Mouse (Mus musculus) forebrain, embryonic 15.5 days (tissue): ENCODE data around the gene Hjurp. TPM values are rescaled to one million over a fixed set of nuclear protein-coding genes. Genes with fewer than 3 reads are reported as not detected.
A peak's percentile ranks its signal among the peaks of the same experiment; 100 is the strongest.

Experiments
- ATAC-seq: fragments of 200-750 bp; cut with Nextera tagmentation; replicated peaks from 2 replicates; pipeline ENCODE4 v1.8.0; 2017; ENCODE audit warnings: mild to moderate bottlenecking, moderate TSS enrichment, moderate library complexity
- H3K27ac ChIP-seq: fragments of 300-500 bp; sonication (generic); replicated peaks from 2 replicates; pipeline ENCODE4 v1.5.1; 2015; ENCODE audit warnings: mild to moderate bottlenecking, inconsistent platforms
- H3K27me3 ChIP-seq: fragments of 300-500 bp; sonication (generic); 2 replicates; pipeline ENCODE4 v1.6.1; 2015; ENCODE audit warnings: inconsistent platforms
- H3K36me3 ChIP-seq: fragments of 300-500 bp; sonication (generic); 2 replicates; pipeline ENCODE4 v1.6.1; 2015; ENCODE audit warnings: mild to moderate bottlenecking, inconsistent platforms
- H3K4me1 ChIP-seq: fragments of 300-500 bp; sonication (generic); 2 replicates; pipeline ENCODE4 v1.6.1; 2015; ENCODE audit warnings: inconsistent platforms
- H3K4me2 ChIP-seq: fragments of 300-500 bp; sonication (generic); replicated peaks from 2 replicates; pipeline ENCODE4 v1.6.1; 2015; ENCODE audit warnings: mild to moderate bottlenecking, inconsistent platforms
- H3K4me3 ChIP-seq: fragments of 300-500 bp; sonication (generic); 2 replicates; pipeline ENCODE4 v1.5.1; 2015; ENCODE audit warnings: mild to moderate bottlenecking, inconsistent platforms
- H3K9ac ChIP-seq: fragments of 300-500 bp; sonication (generic); replicated peaks from 2 replicates; pipeline ENCODE4 v1.6.1; 2015; ENCODE audit warnings: mild to moderate bottlenecking, inconsistent platforms
- H3K9me3 ChIP-seq: fragments of 300-500 bp; sonication (generic); 2 replicates; pipeline ENCODE4 v1.6.1; 2016; ENCODE audit warnings: inconsistent platforms
- WGBS: fragments of 180-500 bp; shearing (Covaris S2); methylation state at CpG from one replicate; pipeline ENCODE4 v1.1.7; 2015; ENCODE audit warnings: mixed read lengths; 5-methylcytosine and 5-hydroxymethylcytosine counted together
- polyA plus RNA-seq: library from polyadenylated mRNA; unstranded; fragments of >200 nt; fragmentation: Nextera tagmentation; extraction: Ambion mirVana; gene quantifications from 2 replicates; pipeline ENCODE4 v1.2.1, GENCODE M21; 2015

The Hjurp gene
- polyA plus RNA-seq, 1 experiment from 2014 or later: 115 TPM

DNA sequence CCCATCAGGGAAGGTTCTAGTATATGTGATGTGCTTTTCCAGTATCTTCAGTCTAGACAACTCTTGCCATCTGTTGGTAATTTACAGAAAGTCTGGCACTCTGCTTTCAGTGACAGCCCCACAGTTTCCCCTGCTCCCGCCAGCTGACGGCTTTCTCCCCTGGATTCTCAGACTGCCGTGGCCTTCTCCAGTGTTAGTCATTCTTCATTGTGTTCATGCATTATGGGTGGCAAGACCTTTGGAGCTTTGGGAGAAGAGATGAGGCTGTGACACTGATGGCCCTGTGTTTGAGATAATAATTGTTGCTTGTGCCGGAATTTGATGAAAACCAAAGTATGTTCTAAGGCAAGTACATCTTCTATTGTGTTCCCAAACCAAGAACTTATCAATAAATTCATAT, 58.8 kb downstream of the Hjurp start:
- no peaks in the 10 kb centered on the region for H3K4me1 ChIP-seq
- no peak overlapping the region for H3K4me2 ChIP-seq
- ATAC-seq: no peak
- H3K9me3 ChIP-seq: peaks cover 38% of the 10 kb centered on the region
- H3K9ac ChIP-seq: no peak overlapping the region
- H3K27me3 ChIP-seq: no peaks in the 10 kb centered on the region
- no peaks in the 10 kb centered on the region for H3K36me3 ChIP-seq
- 52% methylated on average over 4 of the region's 4 CpGs for WGBS
- no peak overlapping the region for H3K27ac ChIP-seq
- H3K4me3 ChIP-seq: no peak overlapping the region

DNA sequence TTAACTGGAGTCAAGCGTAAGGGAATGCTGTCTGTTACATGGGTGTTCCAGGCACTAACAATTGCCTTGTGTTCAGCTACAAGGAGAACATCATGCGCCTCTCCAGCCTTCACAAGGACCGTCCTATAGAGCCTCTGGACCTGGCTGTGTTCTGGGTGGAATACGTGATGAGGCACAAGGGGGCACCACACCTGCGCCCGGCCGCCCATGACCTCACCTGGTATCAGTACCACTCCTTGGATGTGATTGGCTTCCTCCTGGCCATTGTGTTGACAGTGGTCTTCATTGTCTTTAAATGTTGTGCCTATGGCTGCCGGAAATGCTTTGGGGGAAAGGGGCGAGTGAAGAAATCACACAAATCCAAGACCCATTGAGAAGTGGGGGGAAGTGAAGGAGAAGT, 59.4 kb downstream of the Hjurp start:
- Histone ChIP-seq H3K4me3 (no peak overlapping the region), H3K36me3 (no peaks in the 10 kb centered on the region), H3K4me2 (no peak overlapping the region), H3K9ac (no peak overlapping the region), H3K4me1 (no peaks in the 10 kb centered on the region), H3K9me3 (peaks cover 44% of the 10 kb centered on the region), H3K27me3 (no peaks in the 10 kb centered on the region), H3K27ac (no peak overlapping the region)
- 77% methylated on average over 9 of the region's 9 CpGs for WGBS
- ATAC-seq: no peak

DNA sequence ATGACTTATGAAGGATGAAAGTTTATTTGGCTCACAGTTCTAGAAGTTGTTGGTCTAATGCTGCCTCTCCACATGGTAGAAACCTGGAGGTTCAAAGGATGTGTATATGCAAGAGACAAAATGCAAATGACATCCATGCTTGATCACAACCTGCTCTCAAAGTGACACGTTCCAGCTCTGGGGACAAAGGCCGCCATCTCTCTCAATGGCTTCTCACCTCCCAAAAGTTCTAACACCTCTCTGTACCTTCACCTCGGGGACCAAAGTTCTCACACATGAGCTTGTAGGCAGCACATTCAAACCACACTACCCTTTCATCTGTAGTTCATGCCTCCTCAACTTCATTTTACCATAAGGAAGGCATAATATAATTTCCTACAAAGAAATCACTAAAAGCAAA, 59.9 kb downstream of the Hjurp start:
- Histone ChIP-seq H3K4me2 (no peak overlapping the region), H3K27me3 (no peaks in the 10 kb centered on the region), H3K9ac (no peak overlapping the region), H3K27ac (no peak overlapping the region), H3K4me1 (no peaks in the 10 kb centered on the region), H3K4me3 (no peak overlapping the region), H3K36me3 (no peaks in the 10 kb centered on the region), H3K9me3 (peaks cover 49% of the 10 kb centered on the region)
- 45% methylated on average over 3 of the region's 3 CpGs for WGBS
- ATAC-seq: no peak

DNA sequence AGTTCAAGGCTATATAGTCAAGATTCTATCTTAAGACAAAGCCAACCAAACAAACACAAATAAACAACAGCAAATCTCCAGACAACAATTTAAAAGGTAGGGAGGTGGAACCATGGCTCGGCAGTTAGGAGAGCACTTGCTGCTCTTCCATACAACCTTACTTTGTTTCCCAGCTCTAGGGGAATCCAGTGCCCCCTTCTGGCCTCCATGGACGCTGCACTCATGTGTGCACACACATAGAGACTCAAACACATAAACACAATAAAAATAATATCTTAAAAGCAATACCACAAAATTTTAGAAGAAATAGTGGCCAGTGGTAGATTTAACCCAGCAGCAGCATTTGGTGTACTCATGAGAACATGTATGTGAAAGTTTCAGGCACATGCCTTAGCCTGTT, 60.3 kb downstream of the Hjurp start:
- Histone ChIP-seq H3K9ac (no peak overlapping the region), H3K9me3 (peaks cover 51% of the 10 kb centered on the region), H3K4me1 (no peaks in the 10 kb centered on the region), H3K4me2 (no peak overlapping the region), H3K4me3 (no peak overlapping the region), H3K36me3 (no peaks in the 10 kb centered on the region), H3K27ac (no peak overlapping the region), H3K27me3 (no peaks in the 10 kb centered on the region)
- ATAC-seq: no peak
- 67% methylated on average over 2 of the region's 2 CpGs for WGBS

DNA sequence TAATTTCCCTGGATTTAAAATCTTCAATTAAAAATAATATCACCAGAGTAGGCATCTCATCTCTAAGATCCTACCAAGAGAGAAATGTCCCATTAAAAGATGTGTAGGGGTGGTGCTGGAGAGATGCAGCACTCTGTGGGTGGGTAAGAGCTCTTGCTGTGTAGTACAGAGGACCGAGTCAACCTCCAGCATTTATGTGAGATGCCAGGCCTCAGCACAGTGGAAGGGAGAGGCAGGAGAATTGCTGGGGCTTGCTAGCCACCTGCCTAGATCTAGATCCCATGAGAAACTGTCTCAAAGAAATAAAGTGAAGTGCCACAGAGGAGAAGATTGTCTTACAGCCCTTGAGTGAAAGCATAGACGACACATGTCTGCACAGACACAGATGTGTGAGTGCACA, 60.9 kb downstream of the Hjurp start:
- Histone ChIP-seq H3K27me3 (no peaks in the 10 kb centered on the region), H3K9ac (no peak overlapping the region), H3K4me3 (no peak overlapping the region), H3K4me2 (no peak overlapping the region), H3K9me3 (peaks cover 56% of the 10 kb centered on the region), H3K4me1 (no peaks in the 10 kb centered on the region), H3K27ac (no peak overlapping the region), H3K36me3 (no peaks in the 10 kb centered on the region)
- 63% methylated on average over 2 of the region's 2 CpGs for WGBS
- ATAC-seq: no peak

DNA sequence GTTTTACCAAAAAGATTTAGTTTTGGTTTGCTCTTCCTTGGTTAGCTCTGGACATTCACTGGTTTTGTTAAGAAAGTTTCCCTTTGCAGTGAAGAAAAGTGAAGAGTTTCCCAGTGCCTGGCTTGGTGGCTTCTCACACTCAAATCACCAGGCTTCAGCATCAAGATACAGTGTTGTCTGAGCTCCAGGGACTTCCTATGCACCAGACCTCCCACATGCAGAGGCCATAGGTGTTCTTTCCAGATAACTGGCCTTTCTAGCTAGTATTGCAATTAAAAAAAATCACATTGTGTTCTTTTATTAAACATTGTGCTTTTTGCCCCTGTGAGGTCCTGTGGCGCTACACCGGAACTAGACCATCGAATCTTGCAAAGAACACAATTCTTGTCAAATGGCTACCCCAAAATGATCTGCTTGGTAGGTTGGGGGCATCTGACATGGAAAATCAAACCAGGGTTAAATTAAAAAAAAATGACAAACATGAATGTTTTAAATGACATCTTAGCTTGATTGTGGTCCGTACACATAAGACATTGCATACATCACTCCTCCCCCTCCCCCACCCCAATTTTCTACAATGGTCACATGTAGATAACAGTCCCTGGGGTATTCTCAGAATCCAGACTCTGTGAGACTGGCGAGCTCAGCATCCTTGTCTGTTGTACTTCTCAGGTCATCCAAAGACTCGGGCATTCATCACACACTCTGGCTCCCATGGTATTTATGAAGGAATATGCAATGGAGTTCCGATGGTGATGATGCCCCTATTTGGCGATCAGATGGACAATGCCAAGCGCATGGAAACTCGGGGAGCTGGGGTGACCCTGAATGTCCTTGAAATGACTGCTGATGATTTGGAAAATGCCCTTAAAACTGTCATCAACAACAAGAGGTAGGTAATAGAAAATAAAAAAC, 61.7 kb downstream of the Hjurp start:
- Histone ChIP-seq H3K4me2 (no peak overlapping the region), H3K9ac (no peak overlapping the region), H3K4me1 (no peaks in the 10 kb centered on the region), H3K36me3 (no peaks in the 10 kb centered on the region), H3K4me3 (no peak overlapping the region), H3K27me3 (no peaks in the 10 kb centered on the region), H3K9me3 (peaks cover 60% of the 10 kb centered on the region), H3K27ac (no peak overlapping the region)
- WGBS: 69% methylated on average over 10 of the region's 10 CpGs
- no peak for ATAC-seq

DNA sequence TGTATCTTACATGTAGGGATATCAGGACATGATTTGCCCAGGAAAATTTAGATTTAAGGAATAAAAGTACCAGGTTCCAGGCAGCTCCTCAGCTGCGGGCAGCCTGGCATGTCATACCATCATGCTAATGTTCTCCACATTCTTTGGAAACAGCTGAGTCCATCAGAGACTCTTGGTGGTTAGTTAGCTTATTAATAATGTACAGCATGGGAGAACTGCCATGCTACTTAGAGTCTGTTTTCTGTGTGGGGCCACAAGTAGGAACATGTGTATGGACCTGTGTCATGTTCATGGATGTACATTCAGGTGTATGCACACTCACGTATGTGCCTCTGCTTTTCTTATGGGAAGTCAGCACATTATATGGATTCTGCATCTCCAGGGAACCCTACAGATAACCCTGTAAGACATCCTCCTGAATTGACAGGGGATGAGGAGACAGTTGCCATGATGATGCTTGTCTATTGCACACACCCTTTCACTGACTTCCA, 62.9 kb downstream of the Hjurp start:
- no peak overlapping the region for H3K9ac ChIP-seq

DNA sequence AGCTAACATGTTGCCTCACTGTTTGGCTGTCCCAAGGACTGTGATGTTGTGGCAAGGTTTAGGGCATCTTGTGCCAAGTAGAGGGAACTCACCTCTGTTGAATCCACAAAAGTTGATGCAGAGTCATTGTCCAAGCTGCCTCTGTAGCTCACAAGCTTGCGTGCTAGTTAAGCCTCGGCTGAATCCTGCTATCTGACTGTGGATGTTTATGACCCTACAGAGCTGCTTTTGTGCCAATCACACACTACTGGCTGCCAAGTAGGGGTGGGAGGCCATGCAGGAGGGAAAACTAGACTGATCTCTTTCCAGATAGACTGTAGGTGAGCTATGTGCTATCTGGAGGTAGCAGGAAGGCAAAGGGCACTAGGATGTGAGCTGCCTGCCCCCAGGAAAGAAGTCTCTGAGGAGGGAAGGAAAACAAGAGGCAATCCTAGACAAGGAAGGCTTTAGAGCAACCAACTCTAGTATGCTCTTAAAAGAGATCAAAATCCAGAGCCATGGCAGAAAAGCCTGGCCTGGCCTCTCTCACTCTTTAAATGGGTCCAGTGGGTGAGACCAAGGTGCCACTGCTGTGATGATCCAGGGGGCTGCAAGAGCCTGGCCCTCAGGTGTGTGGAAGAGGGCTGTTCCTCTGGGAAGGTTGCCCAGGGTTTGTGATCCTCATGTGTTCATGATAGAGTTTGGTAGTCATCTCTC, 63.5 kb downstream of the Hjurp start:
- H3K27me3 ChIP-seq: no peaks in the 10 kb centered on the region
- H3K36me3 ChIP-seq: no peaks in the 10 kb centered on the region
- H3K4me1 ChIP-seq: no peaks in the 10 kb centered on the region
- peaks cover 60% of the 10 kb centered on the region for H3K9me3 ChIP-seq
- H3K4me2 ChIP-seq: no peak overlapping the region
- no peak overlapping the region for H3K27ac ChIP-seq
- no peak overlapping the region for H3K4me3 ChIP-seq
- H3K9ac ChIP-seq: no peak overlapping the region
- 0 out of 2 replicates have a peak, but pooled peaks have one; percentile 15 for ATAC-seq
- WGBS: 84% methylated on average over 2 of the region's 2 CpGs

More for the DNA sequence above, 62.9 kb downstream of the Hjurp start:
- Histone ChIP-seq H3K4me1 (no peaks in the 10 kb centered on the region), H3K4me2 (no peak overlapping the region), H3K4me3 (no peak overlapping the region), H3K27ac (no peak overlapping the region), H3K27me3 (no peaks in the 10 kb centered on the region), H3K9me3 (peaks cover 60% of the 10 kb centered on the region), H3K36me3 (no peaks in the 10 kb centered on the region)
- peak; percentile 12; the same call in 1 of the 2 replicates for ATAC-seq
- 80% methylated on average over 2 of the region's 2 CpGs for WGBS

DNA sequence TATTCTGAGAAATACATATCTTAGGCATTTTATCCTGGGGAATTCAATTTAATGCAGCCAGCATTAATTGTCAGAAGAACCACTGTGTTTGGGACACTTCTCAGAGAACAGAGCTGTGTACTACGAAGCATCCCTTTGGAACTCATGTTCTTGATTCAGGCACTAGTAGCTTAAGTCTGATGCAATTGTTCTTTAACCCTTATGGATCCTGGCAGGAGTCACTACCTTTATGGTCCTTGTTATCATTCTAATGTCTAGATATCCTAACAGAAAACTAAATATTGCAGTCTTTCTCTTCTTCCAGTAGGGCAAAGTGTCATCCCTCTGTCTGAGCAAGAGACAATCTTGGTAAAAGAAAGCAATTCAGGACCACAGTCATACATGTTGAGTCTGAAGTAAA, 64.4 kb downstream of the Hjurp start:
- Histone ChIP-seq H3K9ac (no peak overlapping the region), H3K4me3 (no peak overlapping the region), H3K4me2 (no peak overlapping the region), H3K36me3 (no peaks in the 10 kb centered on the region), H3K27ac (no peak overlapping the region), H3K27me3 (no peaks in the 10 kb centered on the region), H3K4me1 (no peaks in the 10 kb centered on the region), H3K9me3 (peaks cover 60% of the 10 kb centered on the region)
- 79% methylated on average over 1 of the region's 1 CpGs for WGBS
- ATAC-seq: no peak

Other genes with a start within 250 kb of the Hjurp start
- gene Ugt1a10, start 222.2 kb downstream of the Hjurp start, polyA plus RNA-seq: not detected in 2 replicates
- gene Ugt1a9, start 206.8 kb downstream of the Hjurp start, polyA plus RNA-seq: 0.15 TPM in 1 of 2 replicates, not detected in the other
- not detected in 2 replicates for gene Ugt1a8, start 189.8 kb downstream of the Hjurp start, polyA plus RNA-seq
- 0.60 and 1.1 TPM in 2 replicates for gene Ugt1a7c, start 182.6 kb downstream of the Hjurp start, polyA plus RNA-seq
- gene Ugt1a6b, start 174.4 kb downstream of the Hjurp start, polyA plus RNA-seq: 2.1 and 2.3 TPM in 2 replicates
- 2.3 and 4.4 TPM in 2 replicates for gene Ugt1a6a, start 142.8 kb downstream of the Hjurp start, polyA plus RNA-seq
- not detected in 2 replicates for gene Ugt1a5, start 111.6 kb downstream of the Hjurp start, polyA plus RNA-seq
- gene Ugt1a2, start 77.0 kb downstream of the Hjurp start, polyA plus RNA-seq: not detected in 2 replicates
- 13.7 TPM in 2 replicates for gene Dnajb3, start 71.9 kb downstream of the Hjurp start, polyA plus RNA-seq
- not detected in 2 replicates for gene Ugt1a1, start 65.7 kb downstream of the Hjurp start, polyA plus RNA-seq
- gene Mroh2a, start 50.6 kb downstream of the Hjurp start, polyA plus RNA-seq: 0.73 and 0.88 TPM in 2 replicates
- 0.06 and 0.11 TPM in 2 replicates for gene Trpm8, start within 50 bp of the Hjurp start, polyA plus RNA-seq
- gene Spp2, start 129.3 kb upstream of the Hjurp start, polyA plus RNA-seq: 0.41 TPM in 1 of 2 replicates, not detected in the other
- not detected in 2 replicates for gene Glrp1, start 232.4 kb upstream of the Hjurp start, polyA plus RNA-seq